Mouse (Mus musculus) stomach, embryonic 15.5 days (tissue): Measurements from ENCODE around the gene Epha4. TPM values are rescaled to one million over a fixed set of nuclear protein-coding genes. Genes with fewer than 3 reads are reported as not detected.

Experiments
- ATAC-seq: fragments of 200-750 bp; cut with Nextera tagmentation; 2 replicates; pipeline ENCODE4 v1.8.0; 2017; ENCODE audit warnings: low read depth, moderate number of reproducible peaks, moderate TSS enrichment; ENCODE audit not compliant: insufficient read depth, low FRiP score
- H3K27ac ChIP-seq: fragments of 300-500 bp; sonication (generic); 2 replicates; pipeline ENCODE4 v1.5.1; 2015; ENCODE audit warnings: mild to moderate bottlenecking, inconsistent platforms
- H3K27me3 ChIP-seq: fragments of 300-500 bp; sonication (generic); replicated peaks from 2 replicates; pipeline ENCODE4 v1.6.1; 2015; ENCODE audit warnings: inconsistent platforms
- H3K36me3 ChIP-seq: fragments of 300-500 bp; sonication (generic); 2 replicates; pipeline ENCODE4 v1.6.1; 2015; ENCODE audit warnings: inconsistent platforms
- H3K4me1 ChIP-seq: fragments of 300-500 bp; sonication (generic); 2 replicates; pipeline ENCODE4 v1.6.1; 2015; ENCODE audit warnings: inconsistent platforms
- H3K4me2 ChIP-seq: fragments of 300-500 bp; sonication (generic); 2 replicates; pipeline ENCODE4 v1.6.1; 2015; ENCODE audit warnings: mild to moderate bottlenecking, inconsistent platforms
- H3K4me3 ChIP-seq: fragments of 300-500 bp; sonication (generic); replicated peaks from 2 replicates; pipeline ENCODE4 v1.5.1; 2015; ENCODE audit warnings: inconsistent platforms
- H3K9ac ChIP-seq: fragments of 300-500 bp; sonication (generic); 2 replicates; pipeline ENCODE4 v1.6.1; 2015; ENCODE audit warnings: inconsistent platforms
- H3K9me3 ChIP-seq: fragments of 300-500 bp; sonication (generic); 2 replicates; pipeline ENCODE4 v1.6.1; 2016; ENCODE audit warnings: inconsistent platforms
- WGBS: fragments of 180-500 bp; shearing (Covaris S2); methylation state at CpG from one replicate; pipeline ENCODE4 v1.1.7; 2015; 5-methylcytosine and 5-hydroxymethylcytosine counted together
- polyA plus RNA-seq: library from polyadenylated mRNA; unstranded; fragments of >200 nt; fragmentation: Nextera tagmentation; extraction: Ambion mirVana; gene quantifications from 2 replicates; pipeline ENCODE4 v1.2.1, GENCODE M21; 2015

Gene Epha4
- polyA plus RNA-seq, 1 experiment from 2014 or later, result 11.8 TPM

GRCm38 (mm10) chr1:77511372-77512058 is 3.4 kb downstream of the Epha4 start:
- Histone ChIP-seq H3K4me1 (peaks cover 17% of the 10 kb centered on the region; the same call in 1 of the 2 replicates), H3K4me2 (peak overlapping the region; percentile 97), H3K4me3 (no peak overlapping the region), H3K9ac (no peak overlapping the region), H3K27ac (no peak overlapping the region), H3K27me3 (no peaks in the 10 kb centered on the region), H3K9me3 (no peaks in the 10 kb centered on the region), H3K36me3 (no peaks in the 10 kb centered on the region)
- WGBS, result 54% methylated on average over 10 of the region's 10 CpGs
- ATAC-seq, result no peak

- H3K36me3 ChIP-seq, result no peaks in the 10 kb centered on the region
- no peak overlapping the region for H3K27ac ChIP-seq
- no peaks in the 10 kb centered on the region for H3K9me3 ChIP-seq
- H3K27me3 ChIP-seq, result no peaks in the 10 kb centered on the region
- peaks cover 18% of the 10 kb centered on the region; the same call in 1 of the 2 replicates for H3K4me1 ChIP-seq
- ATAC-seq, result no peak
- no peak overlapping the region for H3K9ac ChIP-seq
- H3K4me2 ChIP-seq, result no peak overlapping the region
- 74% methylated on average over 5 of the region's 5 CpGs for WGBS
- no peak overlapping the region for H3K4me3 ChIP-seq
These were observed 4.3 kb downstream of the Epha4 start for GRCm38 (mm10) chr1:77510623-77511022.

GRCm38 (mm10) chr1:77506856-77507200 is 8.1 kb downstream of the Epha4 start:
- H3K4me2 ChIP-seq, result no peak overlapping the region
- 89% methylated on average over 18 of the region's 18 CpGs for WGBS
- no peak for ATAC-seq

GRCm38 (mm10) chr1:77506038-77506855 is 8.6 kb downstream of the Epha4 start:
- no peak overlapping the region for H3K4me3 ChIP-seq
- H3K4me2 ChIP-seq, result peak overlapping the region; percentile 27
- no peaks in the 10 kb centered on the region for H3K27me3 ChIP-seq
- WGBS, result 66% methylated on average over 21 of the region's 21 CpGs
- peaks cover 8% of the 10 kb centered on the region; the same call in 1 of the 2 replicates for H3K4me1 ChIP-seq
- H3K36me3 ChIP-seq, result no peaks in the 10 kb centered on the region
- no peak overlapping the region for H3K27ac ChIP-seq
- no peaks in the 10 kb centered on the region for H3K9me3 ChIP-seq
- no peak overlapping the region for H3K9ac ChIP-seq
- no peak for ATAC-seq

More at GRCm38 (mm10) chr1:77506856-77507200, 8.1 kb downstream of the Epha4 start:
- H3K9me3 ChIP-seq, result no peaks in the 10 kb centered on the region
- no peak overlapping the region for H3K9ac ChIP-seq
- no peaks in the 10 kb centered on the region for H3K27me3 ChIP-seq
- H3K4me3 ChIP-seq, result no peak overlapping the region
- no peak overlapping the region for H3K27ac ChIP-seq
- no peaks in the 10 kb centered on the region for H3K36me3 ChIP-seq
- H3K4me1 ChIP-seq, result peaks cover 8% of the 10 kb centered on the region; the same call in 1 of the 2 replicates

GRCm38 (mm10) chr1:77505263-77505662 is 9.6 kb downstream of the Epha4 start:
- Histone ChIP-seq H3K9ac (no peak overlapping the region), H3K4me1 (peaks cover 8% of the 10 kb centered on the region; the same call in 1 of the 2 replicates), H3K4me2 (no peak overlapping the region), H3K36me3 (no peaks in the 10 kb centered on the region), H3K27me3 (no peaks in the 10 kb centered on the region), H3K9me3 (no peaks in the 10 kb centered on the region), H3K4me3 (no peak overlapping the region), H3K27ac (no peak overlapping the region)
- WGBS, result 77% methylated on average over 8 of the region's 8 CpGs
- no peak for ATAC-seq

- Histone ChIP-seq H3K4me1 (peaks cover 8% of the 10 kb centered on the region; the same call in 1 of the 2 replicates), H3K36me3 (no peaks in the 10 kb centered on the region), H3K27ac (no peak overlapping the region), H3K27me3 (no peaks in the 10 kb centered on the region), H3K9ac (no peak overlapping the region), H3K4me3 (no peak overlapping the region), H3K4me2 (no peak overlapping the region), H3K9me3 (no peaks in the 10 kb centered on the region)
- no peak for ATAC-seq
- 55% methylated on average over 2 of the region's 2 CpGs for WGBS
These were observed 10.1 kb downstream of the Epha4 start for GRCm38 (mm10) chr1:77504813-77505212.

GRCm38 (mm10) chr1:77503711-77504181 is 11.1 kb downstream of the Epha4 start:
- Histone ChIP-seq H3K27me3 (no peaks in the 10 kb centered on the region), H3K9ac (no peak overlapping the region), H3K36me3 (no peaks in the 10 kb centered on the region), H3K4me3 (no peak overlapping the region), H3K9me3 (no peaks in the 10 kb centered on the region), H3K4me2 (no peak overlapping the region), H3K4me1 (peaks cover 8% of the 10 kb centered on the region; the same call in 1 of the 2 replicates), H3K27ac (no peak overlapping the region)
- 75% methylated on average over 8 of the region's 8 CpGs for WGBS
- ATAC-seq, result no peak

- WGBS, result 43% methylated on average over 11 of the region's 11 CpGs
- Histone ChIP-seq H3K27ac (no peak overlapping the region), H3K4me2 (no peak overlapping the region), H3K4me3 (no peak overlapping the region), H3K36me3 (no peaks in the 10 kb centered on the region), H3K9ac (no peak overlapping the region), H3K27me3 (no peaks in the 10 kb centered on the region), H3K9me3 (no peaks in the 10 kb centered on the region), H3K4me1 (peaks cover 8% of the 10 kb centered on the region; the same call in 1 of the 2 replicates)
- no peak for ATAC-seq
These were observed 12.3 kb downstream of the Epha4 start for GRCm38 (mm10) chr1:77502554-77503119.

- no peak for ATAC-seq
- Histone ChIP-seq H3K9ac (no peak overlapping the region), H3K36me3 (no peaks in the 10 kb centered on the region), H3K27me3 (no peaks in the 10 kb centered on the region), H3K4me3 (no peak overlapping the region), H3K4me2 (no peak overlapping the region), H3K27ac (no peak overlapping the region), H3K4me1 (peaks cover 13% of the 10 kb centered on the region; the same call in 1 of the 2 replicates), H3K9me3 (no peaks in the 10 kb centered on the region)
- WGBS, result 83% methylated on average over 13 of the region's 13 CpGs
These were observed 13.4 kb downstream of the Epha4 start for GRCm38 (mm10) chr1:77501363-77501933.

GRCm38 (mm10) chr1:77497506-77497905 is 17.4 kb downstream of the Epha4 start:
- H3K36me3 ChIP-seq, result no peaks in the 10 kb centered on the region
- H3K9me3 ChIP-seq, result no peaks in the 10 kb centered on the region
- no peaks in the 10 kb centered on the region for H3K27me3 ChIP-seq
- no peak overlapping the region for H3K27ac ChIP-seq
- H3K4me1 ChIP-seq, result peaks cover 12% of the 10 kb centered on the region; the same call in 1 of the 2 replicates
- H3K4me2 ChIP-seq, result no peak overlapping the region
- no peak for ATAC-seq
- WGBS, result 62% methylated on average over 4 of the region's 4 CpGs
- H3K9ac ChIP-seq, result no peak overlapping the region
- H3K4me3 ChIP-seq, result no peak overlapping the region

GRCm38 (mm10) chr1:77496468-77497181 is 18.3 kb downstream of the Epha4 start:
- WGBS, result 39% methylated on average over 11 of the region's 11 CpGs
- no peaks in the 10 kb centered on the region for H3K9me3 ChIP-seq
- no peaks in the 10 kb centered on the region for H3K27me3 ChIP-seq
- ATAC-seq, result no peak
- peak overlapping the region; percentile 22 for H3K4me2 ChIP-seq
- H3K36me3 ChIP-seq, result no peaks in the 10 kb centered on the region
- no peak overlapping the region for H3K9ac ChIP-seq
- peaks cover 12% of the 10 kb centered on the region for H3K4me1 ChIP-seq
- no peak overlapping the region for H3K4me3 ChIP-seq
- no peak overlapping the region for H3K27ac ChIP-seq
